Mouse (Mus musculus): ENCODE results near the gene Akt2. TPM values are rescaled to one million over a fixed set of nuclear protein-coding genes. Genes with fewer than 3 reads are reported as not detected.

Gene Akt2
- polyA plus RNA-seq, 1 experiment from 2014 or later = 72.9 TPM

GRCm38 (mm10) chr7:27644471-27644870 is 53.1 kb downstream of the Akt2 start:
- 38% methylated on average over 1 of the region's 1 CpGs for WGBS
- H3K4me3 ChIP-seq (ENCODE audit: low read depth, low read length) = no peak overlapping the region
- H3K4me1 ChIP-seq (ENCODE audit: control insufficient read depth, insufficient read depth, low read length) = no peaks in the 10 kb centered on the region
- no peaks in the 10 kb centered on the region for H3K36me3 ChIP-seq (ENCODE audit: control insufficient read depth, insufficient read depth, low read length)
- no peak overlapping the region for H3K4me2 ChIP-seq (ENCODE audit: low read depth)
- H3K9ac ChIP-seq (ENCODE audit: low read length) = no peak overlapping the region
- no peak overlapping the region for H3K27ac ChIP-seq (ENCODE audit: low read depth, low read length)
- no peak for DNase-seq (ENCODE audit: low spot score)
- H3K27me3 ChIP-seq (ENCODE audit: control insufficient read depth, insufficient read depth, low read length) = no peaks in the 10 kb centered on the region
- ATAC-seq (ENCODE audit: insufficient read depth, low FRiP score, low TSS enrichment) = no peak
- no peaks in the 10 kb centered on the region for H3K9me3 ChIP-seq (ENCODE audit: control insufficient read depth, low read length)

DNA sequence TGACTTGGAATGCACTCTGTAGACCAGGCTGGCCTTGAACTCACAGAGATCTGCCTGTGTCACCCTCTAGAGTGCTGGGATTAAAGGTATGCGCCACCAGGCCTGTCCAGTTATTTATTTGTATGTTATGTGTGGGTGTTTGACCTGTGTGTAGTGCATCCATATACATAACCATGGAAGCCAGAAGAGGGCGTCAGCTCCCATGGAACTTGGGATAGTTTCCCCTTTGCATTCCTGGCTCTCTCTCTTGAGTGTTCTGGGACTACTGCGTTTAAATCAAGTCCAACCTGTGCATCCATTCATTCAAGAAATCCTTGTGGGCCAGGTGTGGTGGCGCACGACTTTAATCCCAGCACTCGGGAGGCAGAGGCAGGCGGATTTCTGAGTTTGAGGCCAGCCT is 55.2 kb downstream of the Akt2 start:
- Histone ChIP-seq H3K27me3 (ENCODE audit: control insufficient read depth, insufficient read depth, low read length) (no peaks in the 10 kb centered on the region), H3K27ac (ENCODE audit: low read depth, low read length) (no peak overlapping the region), H3K4me2 (ENCODE audit: low read depth) (no peak overlapping the region), H3K36me3 (ENCODE audit: control insufficient read depth, insufficient read depth, low read length) (no peaks in the 10 kb centered on the region), H3K4me1 (ENCODE audit: control insufficient read depth, insufficient read depth, low read length) (no peaks in the 10 kb centered on the region), H3K4me3 (ENCODE audit: low read depth, low read length) (no peak overlapping the region), H3K9me3 (ENCODE audit: control insufficient read depth, low read length) (no peaks in the 10 kb centered on the region), H3K9ac (ENCODE audit: low read length) (no peak overlapping the region)
- DNase-seq (ENCODE audit: low spot score) = no peak
- 83% methylated on average over 7 of the region's 7 CpGs for WGBS
- ATAC-seq (ENCODE audit: insufficient read depth, low FRiP score, low TSS enrichment) = no peak

GRCm38 (mm10) chr7:27647281-27648002 is 56.1 kb downstream of the Akt2 start:
- H3K4me2 ChIP-seq (ENCODE audit: low read depth) = no peak overlapping the region
- no peak overlapping the region for H3K9ac ChIP-seq (ENCODE audit: low read length)
- 86% methylated on average over 6 of the region's 6 CpGs for WGBS
- H3K4me3 ChIP-seq (ENCODE audit: low read depth, low read length) = no peak overlapping the region
- ATAC-seq (ENCODE audit: insufficient read depth, low FRiP score, low TSS enrichment) = no peak
- H3K9me3 ChIP-seq (ENCODE audit: control insufficient read depth, low read length) = no peaks in the 10 kb centered on the region
- no peaks in the 10 kb centered on the region for H3K36me3 ChIP-seq (ENCODE audit: control insufficient read depth, insufficient read depth, low read length)
- no peak overlapping the region for H3K27ac ChIP-seq (ENCODE audit: low read depth, low read length)
- no peaks in the 10 kb centered on the region for H3K4me1 ChIP-seq (ENCODE audit: control insufficient read depth, insufficient read depth, low read length)
- H3K27me3 ChIP-seq (ENCODE audit: control insufficient read depth, insufficient read depth, low read length) = peaks cover 2% of the 10 kb centered on the region; the same call in 1 of the 2 replicates
- no peak for DNase-seq (ENCODE audit: low spot score)

GRCm38 (mm10) chr7:27649723-27650122 is 58.4 kb downstream of the Akt2 start:
- Histone ChIP-seq H3K4me1 (ENCODE audit: control insufficient read depth, insufficient read depth, low read length) (0 out of 2 replicates have a peak, but pooled peaks cover 5% of the 10 kb centered on the region), H3K36me3 (ENCODE audit: control insufficient read depth, insufficient read depth, low read length) (no peaks in the 10 kb centered on the region), H3K9ac (ENCODE audit: low read length) (no peak overlapping the region), H3K4me3 (ENCODE audit: low read depth, low read length) (no peak overlapping the region), H3K27me3 (ENCODE audit: control insufficient read depth, insufficient read depth, low read length) (peaks cover 16% of the 10 kb centered on the region), H3K4me2 (ENCODE audit: low read depth) (no peak overlapping the region), H3K27ac (ENCODE audit: low read depth, low read length) (no peak overlapping the region), H3K9me3 (ENCODE audit: control insufficient read depth, low read length) (no peaks in the 10 kb centered on the region)
- DNase-seq (ENCODE audit: low spot score) (no peak), ATAC-seq (ENCODE audit: insufficient read depth, low FRiP score, low TSS enrichment) (no peak)
- 91% methylated on average over 11 of the region's 11 CpGs for WGBS

DNA sequence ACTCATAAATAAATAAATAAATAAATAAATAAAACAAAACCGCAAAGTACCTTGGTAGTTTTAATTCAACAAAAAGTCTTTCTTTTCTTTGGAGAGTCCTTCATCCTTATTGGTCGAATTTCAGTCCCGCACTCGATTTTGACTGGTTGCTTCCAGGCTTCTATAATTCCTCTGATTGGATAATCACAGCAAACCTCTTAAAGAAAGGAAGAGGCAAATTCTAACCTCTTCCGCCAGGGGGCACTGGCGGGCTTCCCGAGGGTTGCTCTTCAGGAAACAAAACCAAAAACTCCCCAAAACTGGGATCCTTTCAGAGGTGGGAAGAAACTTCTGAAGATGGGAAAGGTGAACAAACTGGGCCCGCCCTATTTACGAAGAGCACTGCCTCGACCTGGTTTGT is 59.6 kb downstream of the Akt2 start:
- ATAC-seq (ENCODE audit: insufficient read depth, low FRiP score, low TSS enrichment) (no peak), DNase-seq (ENCODE audit: low spot score) (peak; percentile 83)
- H3K27ac ChIP-seq (ENCODE audit: low read depth, low read length) = no peak overlapping the region
- H3K4me1 ChIP-seq (ENCODE audit: control insufficient read depth, insufficient read depth, low read length) = 0 out of 2 replicates have a peak, but pooled peaks cover 5% of the 10 kb centered on the region
- WGBS = 5% methylated on average over 10 of the region's 10 CpGs
- H3K4me2 ChIP-seq (ENCODE audit: low read depth) = no peak overlapping the region
- H3K9me3 ChIP-seq (ENCODE audit: control insufficient read depth, low read length) = no peaks in the 10 kb centered on the region
- peaks cover 20% of the 10 kb centered on the region for H3K27me3 ChIP-seq (ENCODE audit: control insufficient read depth, insufficient read depth, low read length)
- no peaks in the 10 kb centered on the region for H3K36me3 ChIP-seq (ENCODE audit: control insufficient read depth, insufficient read depth, low read length)
- H3K4me3 ChIP-seq (ENCODE audit: low read depth, low read length) = no peak overlapping the region
- no peak overlapping the region for H3K9ac ChIP-seq (ENCODE audit: low read length)

- Histone ChIP-seq H3K4me2 (ENCODE audit: low read depth) (peak within 1 kb of the TSS; percentile 65), H3K27me3 (ENCODE audit: control insufficient read depth, insufficient read depth, low read length) (peaks cover 36% of the 10 kb centered on the region), H3K36me3 (ENCODE audit: control insufficient read depth, insufficient read depth, low read length) (peaks cover 3% of the 10 kb centered on the region; the same call in 1 of the 2 replicates), H3K27ac (ENCODE audit: low read depth, low read length) (0 out of 2 replicates have a peak within 1 kb of the TSS, but pooled peaks have one; percentile 27), H3K4me3 (ENCODE audit: low read depth, low read length) (peak within 1 kb of the TSS; percentile 43), H3K9ac (ENCODE audit: low read length) (peak within 1 kb of the TSS; percentile 65), H3K4me1 (ENCODE audit: control insufficient read depth, insufficient read depth, low read length) (0 out of 2 replicates have a peak, but pooled peaks cover 5% of the 10 kb centered on the region), H3K9me3 (ENCODE audit: control insufficient read depth, low read length) (no peaks in the 10 kb centered on the region)
- DNase-seq (ENCODE audit: low spot score) (peak; percentile 79), ATAC-seq (ENCODE audit: insufficient read depth, low FRiP score, low TSS enrichment) (peak; percentile 70)
- 5% methylated on average over 62 of the region's 62 CpGs for WGBS
These were observed 62.5 kb downstream of the Akt2 start, which contains the start of gene Ttc9b for GRCm38 (mm10) chr7:27653681-27654437. Ttc9b (plus strand) TSS chr7:27653915.

- no peak overlapping the region for H3K27ac ChIP-seq (ENCODE audit: low read depth, low read length)
- H3K9me3 ChIP-seq (ENCODE audit: control insufficient read depth, low read length) = no peaks in the 10 kb centered on the region
- H3K4me1 ChIP-seq (ENCODE audit: control insufficient read depth, insufficient read depth, low read length) = 0 out of 2 replicates have a peak, but pooled peaks cover 5% of the 10 kb centered on the region
- H3K4me2 ChIP-seq (ENCODE audit: low read depth) = peak overlapping the region; percentile 65; the same call in 1 of the 2 replicates
- peaks cover 3% of the 10 kb centered on the region; the same call in 1 of the 2 replicates for H3K36me3 ChIP-seq (ENCODE audit: control insufficient read depth, insufficient read depth, low read length)
- 63% methylated on average over 20 of the region's 20 CpGs for WGBS
- H3K4me3 ChIP-seq (ENCODE audit: low read depth, low read length) = no peak overlapping the region
- no peak overlapping the region for H3K9ac ChIP-seq (ENCODE audit: low read length)
- ATAC-seq (ENCODE audit: insufficient read depth, low FRiP score, low TSS enrichment) = no peak
- DNase-seq (ENCODE audit: low spot score) = peak; percentile 44
- H3K27me3 ChIP-seq (ENCODE audit: control insufficient read depth, insufficient read depth, low read length) = peaks cover 39% of the 10 kb centered on the region
These were observed 63.4 kb downstream of the Akt2 start for GRCm38 (mm10) chr7:27654607-27655276.

DNA sequence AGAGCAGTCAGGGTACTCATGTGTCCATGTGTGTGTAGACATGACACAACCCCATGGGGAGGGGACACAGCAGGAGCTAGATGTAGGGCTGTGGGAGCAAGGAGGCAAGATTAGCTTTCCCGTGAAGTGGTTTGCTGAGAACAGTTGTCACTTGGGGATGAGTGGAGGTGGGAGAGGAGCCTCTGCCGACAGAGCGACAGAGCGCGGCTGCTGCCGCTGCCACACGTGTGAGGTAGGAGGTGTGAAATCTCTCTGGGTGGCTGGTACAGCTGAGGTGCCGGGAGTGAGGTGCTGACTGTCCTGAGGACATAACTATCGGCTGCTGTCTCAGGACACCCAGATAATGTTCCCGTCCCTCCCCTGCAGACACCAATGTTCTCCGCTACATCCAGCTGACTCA is 64.2 kb downstream of the Akt2 start:
- Histone ChIP-seq H3K36me3 (ENCODE audit: control insufficient read depth, insufficient read depth, low read length) (peaks cover 3% of the 10 kb centered on the region; the same call in 1 of the 2 replicates), H3K4me2 (ENCODE audit: low read depth) (no peak overlapping the region), H3K27me3 (ENCODE audit: control insufficient read depth, insufficient read depth, low read length) (peaks cover 39% of the 10 kb centered on the region), H3K4me1 (ENCODE audit: control insufficient read depth, insufficient read depth, low read length) (0 out of 2 replicates have a peak, but pooled peaks cover 5% of the 10 kb centered on the region), H3K4me3 (ENCODE audit: low read depth, low read length) (no peak overlapping the region), H3K27ac (ENCODE audit: low read depth, low read length) (no peak overlapping the region), H3K9me3 (ENCODE audit: control insufficient read depth, low read length) (no peaks in the 10 kb centered on the region), H3K9ac (ENCODE audit: low read length) (no peak overlapping the region)
- ATAC-seq (ENCODE audit: insufficient read depth, low FRiP score, low TSS enrichment) = no peak
- WGBS = 70% methylated on average over 11 of the region's 11 CpGs
- no peak for DNase-seq (ENCODE audit: low spot score)
